Mouse (Mus musculus) heart, embryonic 12.5 days (tissue): ENCODE results near the gene Olfr1224-ps1. TPM values are rescaled to one million over a fixed set of nuclear protein-coding genes. Genes with fewer than 3 reads are reported as not detected.
"Not testable (repeated sequence)": the region's sequence is repeated elsewhere in the genome, so short reads cannot be mapped to it uniquely, and the experiment has no call there.

Experiments used
- ATAC-seq: fragments of 200-750 bp; cut with Nextera tagmentation; 2 replicates; pipeline ENCODE4 v1.8.0; 2017; ENCODE audit warnings: moderate TSS enrichment, moderate library complexity; ENCODE audit not compliant: insufficient number of reproducible peaks, low FRiP score
- H3K27ac ChIP-seq: fragments of 300-500 bp; sonication (generic); 2 replicates; pipeline ENCODE4 v1.5.1; 2016; ENCODE audit warnings: mild to moderate bottlenecking, moderate library complexity; ENCODE audit not compliant: poor library complexity, severe bottlenecking
- H3K27me3 ChIP-seq: fragments of 300-500 bp; sonication (generic); replicated peaks from 2 replicates; pipeline ENCODE4 v1.6.1; 2016; ENCODE audit warnings: mild to moderate bottlenecking, moderate library complexity
- H3K36me3 ChIP-seq: fragments of 300-500 bp; sonication (generic); 2 replicates; pipeline ENCODE4 v1.6.1; 2016; ENCODE audit warnings: mild to moderate bottlenecking, moderate library complexity
- H3K4me1 ChIP-seq: fragments of 300-500 bp; sonication (generic); replicated peaks from 2 replicates; pipeline ENCODE4 v1.6.1; 2016; ENCODE audit warnings: mild to moderate bottlenecking
- H3K4me2 ChIP-seq: fragments of 300-500 bp; sonication (generic); 2 replicates; pipeline ENCODE4 v1.6.1; 2016; ENCODE audit warnings: mild to moderate bottlenecking, moderate library complexity
- H3K4me3 ChIP-seq: fragments of 300-500 bp; sonication (generic); 2 replicates; pipeline ENCODE4 v1.5.1; 2016; ENCODE audit warnings: mild to moderate bottlenecking
- H3K9ac ChIP-seq: fragments of 300-500 bp; sonication (generic); 2 replicates; pipeline ENCODE4 v1.6.1; 2016; ENCODE audit warnings: mild to moderate bottlenecking, moderate library complexity
- H3K9me3 ChIP-seq: fragments of 300-500 bp; sonication (generic); replicated peaks from 2 replicates; pipeline ENCODE4 v1.6.1; 2016; ENCODE audit warnings: mild to moderate bottlenecking, moderate library complexity
- WGBS: fragments of 180-500 bp; shearing (Covaris S2); methylation state at CpG from one replicate; pipeline ENCODE4 v1.1.7; 2016; 5-methylcytosine and 5-hydroxymethylcytosine counted together
- polyA plus RNA-seq: library from polyadenylated mRNA; unstranded; fragments of >200 nt; fragmentation: Nextera tagmentation; extraction: Ambion mirVana; gene quantifications from 2 replicates; pipeline ENCODE4 v1.2.1, GENCODE M21; 2016

The Olfr1224-ps1 gene
- not detected in 2 replicates for polyA plus RNA-seq

DNA sequence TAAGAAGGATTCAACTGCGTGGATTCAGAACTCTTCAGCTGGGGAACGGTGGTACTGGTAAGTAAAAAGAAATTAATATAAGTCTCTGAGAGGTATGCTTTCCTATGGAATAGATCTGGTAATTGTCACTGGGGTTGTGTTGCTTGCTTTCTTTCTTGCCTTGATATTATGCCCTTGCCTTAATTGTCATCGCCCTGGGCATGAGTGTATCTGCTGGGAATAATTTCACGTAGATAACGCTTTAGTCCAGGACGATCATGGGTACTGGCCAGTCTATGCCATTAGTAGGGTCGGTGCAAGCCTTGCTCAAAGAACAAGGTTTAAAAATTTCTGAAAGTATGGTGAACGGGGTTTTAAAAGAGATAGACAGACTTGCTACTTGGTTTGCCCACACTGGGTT lies at the start of gene Olfr1224-ps1:
Gene Olfr1224-ps1 (minus strand): TSS at position 101 of the 400 bp plus-strand sequence.
- H3K27ac ChIP-seq, H3K27me3 ChIP-seq, H3K4me1 ChIP-seq, H3K36me3 ChIP-seq, H3K9me3 ChIP-seq, H3K4me2 ChIP-seq, H3K4me3 ChIP-seq, H3K9ac ChIP-seq, ATAC-seq: not testable (repeated sequence)
- WGBS, result 84% methylated on average over 8 of the region's 8 CpGs

DNA sequence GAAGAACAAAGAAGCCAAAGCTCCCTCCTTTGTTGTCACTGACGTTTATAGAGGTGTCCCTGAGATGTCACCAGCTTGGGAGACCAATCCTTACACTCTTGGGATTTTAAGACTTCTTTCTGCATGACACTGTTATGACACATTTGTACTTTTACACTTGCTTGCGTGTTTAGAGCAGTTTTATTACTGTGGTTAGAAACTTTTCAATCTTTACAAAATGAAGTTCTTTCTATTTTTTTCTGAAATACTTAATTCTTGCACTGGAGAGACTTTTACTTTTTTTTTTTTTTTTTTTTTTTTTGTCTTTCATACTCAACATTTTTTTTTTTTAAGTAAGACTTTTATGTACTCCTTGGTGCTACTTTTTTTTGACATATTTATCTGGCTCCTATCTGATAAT lies 36.1 kb upstream of the Olfr1224-ps1 start, which contains the start of gene Olfr1226:
Gene Olfr1226 (minus strand): TSS at position 101 of the 400 bp plus-strand sequence.
- no peak for ATAC-seq

DNA sequence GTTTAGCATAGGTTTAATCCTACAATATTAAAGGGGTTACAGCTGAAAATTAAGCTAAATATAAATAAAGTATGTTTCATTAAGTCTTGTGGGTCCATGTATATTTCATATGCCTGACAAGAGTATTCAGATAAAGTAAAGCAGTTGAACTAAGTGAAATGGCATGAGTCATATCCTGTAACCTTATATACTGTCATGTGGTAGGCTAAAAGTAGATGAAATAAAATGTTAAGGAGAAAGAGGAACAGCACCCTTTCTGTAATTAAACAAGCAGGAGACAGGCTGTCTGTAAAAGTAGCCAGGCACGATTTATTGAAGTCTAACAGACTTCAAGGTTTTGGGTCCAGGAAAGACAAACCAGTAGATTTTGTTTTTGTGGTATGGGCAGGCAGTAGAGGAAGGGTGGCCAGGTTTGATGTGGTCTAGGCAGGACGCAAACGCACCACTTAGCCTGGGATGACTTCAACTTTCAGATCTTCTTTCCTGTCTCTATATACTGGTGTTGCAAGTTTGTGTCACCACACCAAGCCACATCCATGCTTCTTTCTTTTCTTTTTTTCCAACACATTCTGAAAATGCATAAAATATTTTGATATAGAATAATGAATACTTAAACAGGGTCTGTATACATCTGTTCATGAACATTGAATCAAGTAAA lies 32.6 kb upstream of the Olfr1224-ps1 start:
- H3K4me3 ChIP-seq, result no peak overlapping the region
- no peak overlapping the region for H3K9ac ChIP-seq
- H3K27me3 ChIP-seq, result no peaks in the 10 kb centered on the region
- no peaks in the 10 kb centered on the region for H3K4me1 ChIP-seq
- H3K4me2 ChIP-seq, result no peak overlapping the region
- H3K36me3 ChIP-seq, result no peaks in the 10 kb centered on the region
- WGBS, result 67% methylated on average over 3 of the region's 3 CpGs
- H3K27ac ChIP-seq, result no peak overlapping the region
- ATAC-seq, result no peak
- H3K9me3 ChIP-seq, result no peaks in the 10 kb centered on the region

More for the DNA sequence above, 36.1 kb upstream of the Olfr1224-ps1 start, which contains the start of gene Olfr1226:
- no peaks in the 10 kb centered on the region for H3K9me3 ChIP-seq
- WGBS, result 64% methylated on average over 2 of the region's 2 CpGs
- H3K4me3 ChIP-seq, result no peak within 1 kb of the TSS
- H3K27me3 ChIP-seq, result no peaks in the 10 kb centered on the region
- no peak within 1 kb of the TSS for H3K9ac ChIP-seq
- H3K4me1 ChIP-seq, result no peaks in the 10 kb centered on the region
- H3K36me3 ChIP-seq, result no peaks in the 10 kb centered on the region
- no peak within 1 kb of the TSS for H3K4me2 ChIP-seq
- H3K27ac ChIP-seq, result no peak within 1 kb of the TSS

DNA sequence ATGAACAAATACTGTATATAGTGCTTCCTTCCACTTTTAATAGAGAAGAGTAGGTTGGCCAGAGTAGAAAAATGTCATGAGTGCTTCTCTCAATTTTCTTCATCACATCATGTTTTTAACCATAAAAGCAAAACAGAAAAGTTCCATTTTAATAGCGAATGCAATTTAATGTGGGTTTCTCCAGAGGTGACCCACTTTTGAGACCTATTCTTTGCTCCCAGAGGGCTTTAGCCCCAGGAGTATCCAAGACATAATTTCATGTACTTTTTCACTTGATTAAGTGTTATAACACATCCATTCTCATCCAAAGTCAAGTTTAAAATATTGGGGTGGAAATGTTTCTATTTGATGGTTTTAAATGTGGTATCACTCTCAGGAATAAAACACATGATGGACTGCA lies 10.7 kb upstream of the Olfr1224-ps1 start, which contains the start of gene Olfr1225:
Gene Olfr1225 (minus strand): TSS at position 101 of the 400 bp plus-strand sequence.
- H3K36me3 ChIP-seq, result no peaks in the 10 kb centered on the region
- no peak within 1 kb of the TSS for H3K9ac ChIP-seq
- no peaks in the 10 kb centered on the region for H3K27me3 ChIP-seq
- H3K4me3 ChIP-seq, result no peak within 1 kb of the TSS
- no peak for ATAC-seq
- H3K27ac ChIP-seq, result no peak within 1 kb of the TSS
- no peak within 1 kb of the TSS for H3K4me2 ChIP-seq
- WGBS, result 83% methylated on average over 1 of the region's 1 CpGs
- H3K9me3 ChIP-seq, result no peaks in the 10 kb centered on the region
- no peaks in the 10 kb centered on the region for H3K4me1 ChIP-seq

DNA sequence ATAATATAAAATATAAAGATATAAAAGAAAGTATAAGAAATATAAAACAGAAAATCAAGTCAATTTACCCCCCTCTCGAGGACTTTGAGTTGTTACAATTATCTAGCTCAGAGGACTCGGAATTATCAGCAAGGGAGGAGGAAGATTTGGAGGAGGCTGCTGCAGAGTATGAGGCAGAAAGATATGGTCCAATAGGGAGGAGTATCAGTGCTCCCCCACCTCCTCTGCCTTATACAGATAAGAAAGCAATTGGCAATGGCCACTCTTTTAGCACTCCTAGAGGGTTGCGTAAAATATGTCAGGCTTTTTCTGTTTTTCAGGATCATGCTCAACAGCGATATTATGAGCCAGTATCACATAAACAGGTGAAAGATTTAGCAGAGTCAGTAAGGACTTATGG lies 820 bp upstream of the Olfr1224-ps1 start:
- 73% methylated on average over 4 of the region's 4 CpGs for WGBS
- not testable (repeated sequence) for H3K4me3 ChIP-seq, H3K4me1 ChIP-seq, H3K4me2 ChIP-seq, H3K9ac ChIP-seq, H3K27me3 ChIP-seq, H3K36me3 ChIP-seq, ATAC-seq, H3K27ac ChIP-seq, H3K9me3 ChIP-seq

DNA sequence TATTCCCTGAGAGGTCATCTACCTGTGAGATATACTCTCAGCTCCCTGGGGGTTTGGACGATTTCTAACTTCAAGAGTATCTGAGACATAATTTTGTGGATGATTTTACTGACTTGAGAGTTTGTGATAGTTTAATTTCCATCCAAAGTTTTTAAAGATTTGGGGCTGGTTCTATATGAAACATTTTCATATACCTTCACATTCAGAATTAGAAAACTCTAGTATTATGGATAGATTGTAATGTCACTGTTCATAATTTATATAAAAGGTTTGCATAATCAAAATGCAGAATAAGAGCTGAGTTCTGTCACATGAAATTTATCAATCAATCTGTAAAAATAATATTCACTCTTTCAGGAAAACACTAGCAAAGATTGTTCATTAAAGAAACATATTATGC lies 12.4 kb downstream of the Olfr1224-ps1 start, which contains the start of gene Olfr1223:
Gene Olfr1223 (minus strand): TSS at position 101 of the 400 bp plus-strand sequence.
- 50% methylated on average over 1 of the region's 1 CpGs for WGBS
- no peaks in the 10 kb centered on the region for H3K4me1 ChIP-seq
- no peak within 1 kb of the TSS for H3K9ac ChIP-seq
- H3K27me3 ChIP-seq, result no peaks in the 10 kb centered on the region
- no peak within 1 kb of the TSS for H3K27ac ChIP-seq
- H3K4me3 ChIP-seq, result no peak within 1 kb of the TSS
- no peak for ATAC-seq
- no peaks in the 10 kb centered on the region for H3K36me3 ChIP-seq
- H3K4me2 ChIP-seq, result no peak within 1 kb of the TSS
- no peaks in the 10 kb centered on the region for H3K9me3 ChIP-seq

DNA sequence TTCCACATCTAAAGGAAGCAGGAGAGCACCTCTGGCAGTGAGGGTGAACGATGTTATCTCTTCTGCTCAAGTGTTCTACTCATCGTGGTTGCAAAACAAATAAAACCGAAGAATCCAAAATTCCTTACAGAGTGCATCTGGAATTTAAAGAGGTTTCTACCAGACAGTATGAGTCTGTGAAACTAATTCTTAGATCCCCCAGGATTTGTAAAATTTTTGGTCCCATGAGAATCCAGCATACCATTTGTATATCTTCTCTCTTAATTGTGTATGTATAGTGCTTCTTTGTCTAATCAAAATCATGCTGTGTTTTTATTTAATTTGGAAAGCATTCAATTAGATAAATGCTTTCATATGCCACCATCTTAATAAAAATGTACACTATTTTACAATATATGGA lies 30.9 kb downstream of the Olfr1224-ps1 start, which contains the start of gene Olfr1222:
Gene Olfr1222 (minus strand): TSS at position 101 of the 400 bp plus-strand sequence.
- WGBS, result 33% methylated on average over 3 of the region's 3 CpGs
- Histone ChIP-seq H3K9me3 (no peaks in the 10 kb centered on the region), H3K27me3 (no peaks in the 10 kb centered on the region), H3K4me3 (no peak within 1 kb of the TSS), H3K4me1 (no peaks in the 10 kb centered on the region), H3K27ac (no peak within 1 kb of the TSS), H3K36me3 (no peaks in the 10 kb centered on the region), H3K4me2 (no peak within 1 kb of the TSS), H3K9ac (no peak within 1 kb of the TSS)
- ATAC-seq, result no peak

DNA sequence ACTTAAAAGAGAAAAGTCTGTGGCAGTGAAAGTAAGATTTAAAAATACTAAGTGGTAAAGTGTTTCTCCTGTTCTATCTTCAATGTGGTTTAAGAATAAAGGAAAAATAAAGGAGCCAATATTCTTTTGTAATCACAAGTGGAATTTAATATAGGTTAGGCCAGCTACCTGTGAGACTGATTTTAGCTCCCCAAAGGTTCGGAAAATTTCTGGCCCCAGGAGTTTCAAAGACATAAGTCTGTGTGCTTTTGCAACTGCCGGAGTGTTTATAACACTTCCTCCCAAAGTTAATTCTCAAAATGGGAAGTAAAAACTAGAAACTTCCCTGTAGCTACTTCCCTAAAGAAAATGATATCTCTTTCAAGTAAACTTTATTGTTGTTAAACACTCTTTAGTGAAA lies 46.7 kb downstream of the Olfr1224-ps1 start, which contains the start of gene Olfr1221:
Gene Olfr1221 (minus strand): TSS at position 101 of the 400 bp plus-strand sequence.
- no peaks in the 10 kb centered on the region for H3K9me3 ChIP-seq
- H3K27me3 ChIP-seq, result no peaks in the 10 kb centered on the region
- H3K4me2 ChIP-seq, result no peak within 1 kb of the TSS
- no peaks in the 10 kb centered on the region for H3K36me3 ChIP-seq
- whole genome bisulfite sequencing, result 78% methylated on average over 2 of the region's 2 CpGs
- no peaks in the 10 kb centered on the region for H3K4me1 ChIP-seq
- no peak within 1 kb of the TSS for H3K27ac ChIP-seq
- no peak within 1 kb of the TSS for H3K9ac ChIP-seq
- no peak within 1 kb of the TSS for H3K4me3 ChIP-seq
- ATAC-seq, result no peak

DNA sequence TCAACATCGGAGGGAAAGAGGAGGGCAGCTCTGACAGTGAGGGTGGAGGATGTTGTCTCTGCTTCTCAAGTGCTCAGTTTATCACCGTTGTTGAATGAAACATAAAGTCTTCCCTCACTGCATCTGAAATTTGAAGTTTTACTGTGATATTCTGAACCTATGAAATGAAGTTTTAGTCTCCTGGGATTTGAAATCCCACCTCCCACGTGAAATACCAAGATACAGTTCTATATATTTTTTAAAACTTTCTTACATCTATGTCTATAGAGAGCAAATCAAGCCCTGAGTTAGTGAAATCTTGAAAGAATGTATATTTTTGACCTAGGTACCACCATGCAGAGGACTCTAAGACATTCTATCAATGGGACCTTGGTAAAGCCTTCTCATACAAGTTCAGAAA lies 57.2 kb downstream of the Olfr1224-ps1 start, which contains the start of gene Olfr1220:
Gene Olfr1220 (minus strand): TSS at position 101 of the 400 bp plus-strand sequence.
- no peaks in the 10 kb centered on the region for H3K27me3 ChIP-seq
- H3K4me3 ChIP-seq, result no peak within 1 kb of the TSS
- no peak within 1 kb of the TSS for H3K27ac ChIP-seq
- H3K36me3 ChIP-seq, result no peaks in the 10 kb centered on the region
- no peak within 1 kb of the TSS for H3K9ac ChIP-seq
- no peak for ATAC-seq
- H3K4me1 ChIP-seq, result no peaks in the 10 kb centered on the region
- H3K4me2 ChIP-seq, result no peak within 1 kb of the TSS
- 66% methylated on average over 3 of the region's 3 CpGs for WGBS
- H3K9me3 ChIP-seq, result no peaks in the 10 kb centered on the region

DNA sequence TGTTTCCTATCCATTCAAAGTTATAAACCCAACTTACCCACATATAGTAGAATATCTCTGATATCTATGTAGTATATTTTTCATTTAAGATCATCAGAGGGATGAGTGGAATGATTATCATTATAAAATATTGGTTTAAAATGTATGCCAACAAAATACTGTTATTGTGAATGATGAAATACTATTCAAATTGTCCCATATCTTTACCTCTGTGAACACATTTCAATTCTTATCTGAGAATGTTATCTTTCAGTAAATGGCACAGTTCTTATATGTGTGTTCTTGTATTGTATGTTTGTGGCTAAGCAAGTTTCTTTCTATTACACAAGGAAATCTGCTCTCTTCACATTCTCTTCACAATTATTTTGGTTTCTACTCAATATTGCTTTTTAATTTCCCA lies 58.2 kb downstream of the Olfr1224-ps1 start:
- Histone ChIP-seq H3K4me3 (no peak overlapping the region), H3K4me2 (no peak overlapping the region), H3K27me3 (no peaks in the 10 kb centered on the region), H3K9me3 (no peaks in the 10 kb centered on the region), H3K36me3 (no peaks in the 10 kb centered on the region), H3K27ac (no peak overlapping the region), H3K9ac (no peak overlapping the region), H3K4me1 (no peaks in the 10 kb centered on the region)
- no peak for ATAC-seq
